Mouse (Mus musculus) lung, embryonic 16.5 days (tissue): Measurements from ENCODE around the gene Lgals1. TPM values are rescaled to one million over a fixed set of nuclear protein-coding genes. Genes with fewer than 3 reads are reported as not detected.

ENCODE experiments used
- ATAC-seq: fragments of 200-750 bp; cut with Nextera tagmentation; 2 replicates; pipeline ENCODE4 v1.8.0; 2017; ENCODE audit warnings: low read depth, mild to moderate bottlenecking, moderate library complexity
- H3K27ac ChIP-seq: fragments of 300-500 bp; sonication (generic); 2 replicates; pipeline ENCODE4 v1.5.1; 2014; ENCODE audit warnings: mild to moderate bottlenecking, control low read depth, low read length
- H3K27me3 ChIP-seq: fragments of 300-500 bp; sonication (generic); 2 replicates; pipeline ENCODE4 v1.6.1; 2014; ENCODE audit warnings: low read depth, low read length, mixed read lengths; ENCODE audit not compliant: control insufficient read depth, insufficient read depth
- H3K36me3 ChIP-seq: fragments of 300-500 bp; sonication (generic); 2 replicates; pipeline ENCODE4 v1.6.1; 2014; ENCODE audit warnings: low read length; ENCODE audit not compliant: control insufficient read depth, insufficient read depth
- H3K4me1 ChIP-seq: fragments of 300-500 bp; sonication (generic); replicated peaks from 2 replicates; pipeline ENCODE4 v1.6.1; 2014; ENCODE audit warnings: low read length, mixed read lengths; ENCODE audit not compliant: control insufficient read depth, insufficient read depth
- H3K4me2 ChIP-seq: fragments of 300-500 bp; sonication (generic); 2 replicates; pipeline ENCODE4 v1.6.1; 2014; ENCODE audit warnings: low read depth, low read length, control low read depth
- H3K4me3 ChIP-seq: fragments of 300-500 bp; sonication (generic); 2 replicates; pipeline ENCODE4 v1.5.1; 2014; ENCODE audit warnings: mild to moderate bottlenecking, low read length, control low read depth
- H3K9ac ChIP-seq: fragments of 300-500 bp; sonication (generic); 2 replicates; pipeline ENCODE4 v1.6.1; 2014; ENCODE audit warnings: low read length, control low read depth
- H3K9me3 ChIP-seq: fragments of 300-500 bp; sonication (generic); 2 replicates; pipeline ENCODE4 v1.6.1; 2016; ENCODE audit warnings: low read length; ENCODE audit not compliant: control insufficient read depth
- WGBS: fragments of 180-500 bp; shearing (Covaris S2); extraction: QIAGEN DNeasy Blood & Tissue Kit; methylation state at CpG from one replicate; pipeline ENCODE4 v1.1.7; 2014; 5-methylcytosine and 5-hydroxymethylcytosine counted together
- polyA plus RNA-seq: library from polyadenylated mRNA; unstranded; fragments of >200 nt; fragmentation: Nextera tagmentation; extraction: Ambion mirVana; gene quantifications from 2 replicates; pipeline ENCODE4 v1.2.1, GENCODE M21; 2015

Lgals1 gene
- polyA plus RNA-seq, 1 experiment from 2014 or later, result 862 TPM

- H3K9ac ChIP-seq, result peak overlapping the region; percentile 42; the same call in 1 of the 2 replicates
- no peak overlapping the region for H3K27ac ChIP-seq
- no peaks in the 10 kb centered on the region for H3K9me3 ChIP-seq
- peaks cover 22% of the 10 kb centered on the region for H3K4me1 ChIP-seq
- WGBS, result 56% methylated on average over 12 of the region's 12 CpGs
- H3K36me3 ChIP-seq, result peaks cover 12% of the 10 kb centered on the region
- peak overlapping the region; percentile 29; the same call in 1 of the 2 replicates for H3K4me2 ChIP-seq
- H3K27me3 ChIP-seq, result no peaks in the 10 kb centered on the region
- no peak overlapping the region for H3K4me3 ChIP-seq
- no peak for ATAC-seq
Observed at GRCm38 (mm10) chr15:78916052-78916826, 10.3 kb upstream of the Lgals1 start.

GRCm38 (mm10) chr15:78918126-78918525, 8.4 kb upstream of the Lgals1 start:
- no peak for ATAC-seq
- H3K27me3 ChIP-seq, result no peaks in the 10 kb centered on the region
- no peak overlapping the region for H3K4me2 ChIP-seq
- WGBS, result 93% methylated on average over 23 of the region's 23 CpGs
- peaks cover 12% of the 10 kb centered on the region for H3K36me3 ChIP-seq
- H3K9me3 ChIP-seq, result no peaks in the 10 kb centered on the region
- H3K4me1 ChIP-seq, result peaks cover 22% of the 10 kb centered on the region
- H3K4me3 ChIP-seq, result no peak overlapping the region
- H3K9ac ChIP-seq, result no peak overlapping the region
- no peak overlapping the region for H3K27ac ChIP-seq

DNA sequence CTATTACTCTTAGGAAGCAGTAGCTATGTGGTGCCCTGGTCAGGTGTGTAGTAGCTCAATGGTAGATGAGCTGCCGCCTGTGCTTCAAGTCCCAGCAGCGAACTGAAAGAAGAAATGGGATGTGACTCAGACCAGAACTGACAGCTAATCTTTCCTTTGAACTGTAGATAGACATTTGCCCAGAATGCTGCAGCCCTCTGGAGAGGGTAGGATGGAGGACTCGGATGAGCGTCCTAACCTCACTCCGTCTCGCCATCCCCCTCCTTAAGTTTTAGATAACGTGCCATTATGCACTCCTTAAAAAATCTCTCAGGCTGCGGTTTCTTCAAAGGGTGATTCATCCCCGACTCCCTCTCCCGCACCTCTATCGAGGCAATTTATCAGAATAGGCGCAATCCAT, 6.6 kb upstream of the Lgals1 start:
- no peaks in the 10 kb centered on the region for H3K27me3 ChIP-seq
- H3K36me3 ChIP-seq, result peaks cover 12% of the 10 kb centered on the region
- no peak overlapping the region; the same call in 1 of the 2 replicates for H3K9ac ChIP-seq
- 56% methylated on average over 12 of the region's 12 CpGs for WGBS
- no peak overlapping the region for H3K4me3 ChIP-seq
- H3K4me2 ChIP-seq, result no peak overlapping the region
- ATAC-seq, result no peak
- no peak overlapping the region for H3K27ac ChIP-seq
- peaks cover 16% of the 10 kb centered on the region for H3K4me1 ChIP-seq
- H3K9me3 ChIP-seq, result no peaks in the 10 kb centered on the region

DNA sequence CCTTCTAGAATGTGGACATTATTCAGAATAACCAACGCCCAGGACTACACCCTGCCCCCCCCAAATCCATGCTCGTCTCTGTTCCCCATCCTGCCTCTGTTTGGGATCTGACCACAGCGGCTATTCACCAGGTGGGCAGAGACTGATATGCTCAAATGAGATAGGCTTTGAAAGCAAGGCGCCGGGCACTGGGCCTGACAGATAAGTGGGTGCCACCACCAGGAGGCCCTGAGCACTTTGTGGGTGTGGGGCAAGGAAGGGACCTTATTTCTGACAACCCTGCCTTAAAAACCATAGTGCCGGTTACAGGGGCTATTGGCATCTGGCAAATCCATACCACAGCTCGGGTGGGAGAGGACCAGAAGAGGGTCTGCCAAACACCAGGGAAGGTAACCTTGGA, 3.8 kb upstream of the Lgals1 start:
- no peaks in the 10 kb centered on the region for H3K9me3 ChIP-seq
- peaks cover 10% of the 10 kb centered on the region for H3K36me3 ChIP-seq
- no peak overlapping the region for H3K27ac ChIP-seq
- peaks cover 28% of the 10 kb centered on the region for H3K4me1 ChIP-seq
- 78% methylated on average over 7 of the region's 7 CpGs for WGBS
- no peak overlapping the region for H3K4me2 ChIP-seq
- ATAC-seq, result no peak
- no peaks in the 10 kb centered on the region for H3K27me3 ChIP-seq
- no peak overlapping the region for H3K4me3 ChIP-seq
- no peak overlapping the region for H3K9ac ChIP-seq

DNA sequence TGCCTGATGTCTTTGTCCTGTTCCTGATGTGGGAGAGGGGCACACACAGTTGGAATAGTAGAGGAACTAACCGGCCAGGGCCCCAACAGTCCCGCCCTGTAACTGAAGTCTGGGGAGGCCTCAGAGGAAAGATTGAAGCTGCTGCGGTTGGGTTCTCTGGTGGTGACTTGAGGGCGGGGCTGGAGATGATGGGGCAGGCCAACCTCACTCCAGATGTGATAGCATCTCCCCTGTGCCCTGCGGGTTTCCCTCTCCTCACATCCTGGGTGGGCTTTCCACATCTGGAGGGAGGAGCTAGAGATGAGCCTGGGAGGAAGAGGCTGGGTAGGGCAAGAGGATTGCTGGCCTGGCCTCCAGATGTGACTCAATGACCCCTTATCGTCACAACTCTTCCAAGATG, 2.9 kb upstream of the Lgals1 start:
- no peak overlapping the region for H3K9ac ChIP-seq
- no peak overlapping the region for H3K4me2 ChIP-seq
- no peaks in the 10 kb centered on the region for H3K27me3 ChIP-seq
- 69% methylated on average over 6 of the region's 6 CpGs for WGBS
- H3K4me1 ChIP-seq, result peaks cover 33% of the 10 kb centered on the region
- H3K36me3 ChIP-seq, result peaks cover 7% of the 10 kb centered on the region; the same call in 1 of the 2 replicates
- H3K4me3 ChIP-seq, result no peak overlapping the region
- ATAC-seq, result no peak
- H3K9me3 ChIP-seq, result no peaks in the 10 kb centered on the region
- H3K27ac ChIP-seq, result no peak overlapping the region

DNA sequence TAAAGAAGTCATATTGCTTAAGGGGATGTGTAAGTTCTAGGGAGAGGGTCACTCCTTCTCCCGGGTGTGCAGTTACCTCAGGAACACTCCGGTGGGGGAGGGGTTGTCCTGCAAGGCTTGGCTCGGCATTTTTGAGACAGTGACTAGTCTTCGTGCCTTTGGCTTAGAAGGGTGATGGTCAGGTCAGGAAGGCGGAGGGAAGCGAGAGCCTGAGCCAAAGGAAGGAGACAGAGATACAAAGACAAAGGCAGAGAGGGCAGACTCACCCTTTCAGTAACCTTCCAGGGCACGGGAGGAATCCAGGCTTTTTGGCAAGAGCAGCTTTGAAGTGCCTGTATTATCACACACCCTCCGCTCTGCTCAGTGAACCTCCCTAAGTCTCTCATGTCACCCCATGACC, 1.4 kb upstream of the Lgals1 start:
- Histone ChIP-seq H3K9me3 (no peaks in the 10 kb centered on the region), H3K27me3 (no peaks in the 10 kb centered on the region), H3K36me3 (no peaks in the 10 kb centered on the region; the same call in 1 of the 2 replicates), H3K4me3 (no peak overlapping the region), H3K27ac (peak overlapping the region; percentile 97), H3K4me1 (peaks cover 34% of the 10 kb centered on the region), H3K9ac (peak overlapping the region; percentile 59), H3K4me2 (no peak overlapping the region)
- 21% methylated on average over 8 of the region's 8 CpGs for WGBS
- ATAC-seq, result no peak

- peak overlapping the region; percentile 97 for H3K27ac ChIP-seq
- ATAC-seq, result peak; percentile 7; the same call in 1 of the 2 replicates
Observed at GRCm38 (mm10) chr15:78927021-78927787, 679 bp downstream of the Lgals1 start.

DNA sequence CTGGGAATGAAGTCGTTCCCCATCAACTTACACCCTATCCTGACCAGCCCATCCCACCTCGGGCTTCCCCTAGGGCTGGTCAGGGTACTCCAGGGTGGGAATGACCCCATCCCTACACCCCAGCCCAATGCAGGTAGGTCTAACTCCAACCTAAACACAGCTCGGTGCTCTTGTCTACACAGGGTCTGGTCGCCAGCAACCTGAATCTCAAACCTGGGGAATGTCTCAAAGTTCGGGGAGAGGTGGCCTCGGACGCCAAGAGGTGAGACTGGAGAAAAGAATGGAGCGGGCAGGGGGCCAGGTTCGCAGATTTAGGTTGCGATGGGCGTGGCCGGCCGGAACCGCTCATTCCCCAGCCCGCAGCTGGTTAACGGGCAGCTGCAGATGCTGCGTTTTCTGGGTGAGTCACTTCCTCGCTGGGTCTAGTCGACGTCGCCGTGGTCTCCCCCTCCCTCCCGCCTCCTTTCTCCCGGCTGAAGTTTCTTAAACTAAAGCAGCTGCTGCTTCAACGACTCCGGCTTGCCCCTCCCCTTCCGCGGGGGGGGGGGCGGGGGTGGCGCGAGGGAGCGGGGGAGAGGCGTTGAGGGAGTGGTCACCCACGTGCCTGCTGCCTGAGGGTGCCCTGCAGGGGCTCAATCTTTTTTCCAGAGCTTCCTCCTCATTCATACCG, 1.4 kb downstream of the Lgals1 start:
- WGBS, result under 1% methylated on average over 30 of the region's 35 CpGs
- ATAC-seq, result peak; percentile 63
- Histone ChIP-seq H3K27ac (peak overlapping the region; percentile 97), H3K27me3 (no peaks in the 10 kb centered on the region), H3K4me3 (peak overlapping the region; percentile 55), H3K36me3 (no peaks in the 10 kb centered on the region; the same call in 1 of the 2 replicates), H3K4me1 (peaks cover 34% of the 10 kb centered on the region), H3K9me3 (no peaks in the 10 kb centered on the region), H3K9ac (peak overlapping the region; percentile 70), H3K4me2 (peak overlapping the region; percentile 69)

More at GRCm38 (mm10) chr15:78927021-78927787, 679 bp downstream of the Lgals1 start:
- Histone ChIP-seq H3K4me1 (peaks cover 34% of the 10 kb centered on the region), H3K4me3 (peak overlapping the region; percentile 55), H3K36me3 (no peaks in the 10 kb centered on the region; the same call in 1 of the 2 replicates), H3K9ac (peak overlapping the region; percentile 70), H3K27me3 (no peaks in the 10 kb centered on the region), H3K4me2 (peak overlapping the region; percentile 69), H3K9me3 (no peaks in the 10 kb centered on the region)
- WGBS, result 18% methylated on average over 15 of the region's 15 CpGs

DNA sequence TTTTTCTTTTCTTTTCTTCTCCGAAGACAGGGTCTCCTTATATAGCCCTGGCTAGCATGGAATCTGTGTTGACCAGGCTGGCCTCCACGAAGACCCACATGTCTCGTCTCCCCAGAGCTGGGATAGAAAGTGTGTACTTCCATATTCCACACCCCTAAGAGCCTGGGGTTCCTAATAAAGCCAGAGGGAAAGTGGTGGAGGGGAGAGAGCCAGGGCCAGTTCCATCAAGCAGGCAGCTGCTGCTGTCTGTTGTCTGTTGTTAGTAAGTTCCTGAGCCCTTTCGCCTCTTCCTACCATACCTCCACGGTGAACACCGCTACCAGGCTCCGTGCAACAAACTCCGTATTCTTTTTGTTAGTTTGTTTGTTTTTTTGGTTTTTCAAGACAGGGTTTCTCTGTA, 2.0 kb downstream of the Lgals1 start:
- H3K9ac ChIP-seq, result peak overlapping the region; percentile 70; the same call in 1 of the 2 replicates
- peak overlapping the region; percentile 97 for H3K27ac ChIP-seq
- no peak for ATAC-seq

More for the DNA sequence above, 2.0 kb downstream of the Lgals1 start:
- WGBS, result 53% methylated on average over 7 of the region's 8 CpGs
- Histone ChIP-seq H3K4me1 (peaks cover 34% of the 10 kb centered on the region), H3K36me3 (no peaks in the 10 kb centered on the region; the same call in 1 of the 2 replicates), H3K27me3 (no peaks in the 10 kb centered on the region), H3K4me2 (peak overlapping the region; percentile 69), H3K4me3 (peak overlapping the region; percentile 55), H3K9me3 (no peaks in the 10 kb centered on the region)
